Mouse (Mus musculus) forebrain, embryonic 15.5 days (tissue): Measurements from ENCODE around the gene Ppp1r8. TPM values are rescaled to one million over a fixed set of nuclear protein-coding genes. Genes with fewer than 3 reads are reported as not detected.
"Not testable (repeated sequence)": the region's sequence is repeated elsewhere in the genome, so short reads cannot be mapped to it uniquely, and the experiment has no call there.

Experiments used
- ATAC-seq: fragments of 200-750 bp; cut with Nextera tagmentation; replicated peaks from 2 replicates; pipeline ENCODE4 v1.8.0; 2017; ENCODE audit warnings: mild to moderate bottlenecking, moderate TSS enrichment, moderate library complexity
- H3K27ac ChIP-seq: fragments of 300-500 bp; sonication (generic); replicated peaks from 2 replicates; pipeline ENCODE4 v1.5.1; 2015; ENCODE audit warnings: mild to moderate bottlenecking, inconsistent platforms
- H3K27me3 ChIP-seq: fragments of 300-500 bp; sonication (generic); 2 replicates; pipeline ENCODE4 v1.6.1; 2015; ENCODE audit warnings: inconsistent platforms
- H3K36me3 ChIP-seq: fragments of 300-500 bp; sonication (generic); 2 replicates; pipeline ENCODE4 v1.6.1; 2015; ENCODE audit warnings: mild to moderate bottlenecking, inconsistent platforms
- H3K4me1 ChIP-seq: fragments of 300-500 bp; sonication (generic); 2 replicates; pipeline ENCODE4 v1.6.1; 2015; ENCODE audit warnings: inconsistent platforms
- H3K4me2 ChIP-seq: fragments of 300-500 bp; sonication (generic); replicated peaks from 2 replicates; pipeline ENCODE4 v1.6.1; 2015; ENCODE audit warnings: mild to moderate bottlenecking, inconsistent platforms
- H3K4me3 ChIP-seq: fragments of 300-500 bp; sonication (generic); 2 replicates; pipeline ENCODE4 v1.5.1; 2015; ENCODE audit warnings: mild to moderate bottlenecking, inconsistent platforms
- H3K9ac ChIP-seq: fragments of 300-500 bp; sonication (generic); replicated peaks from 2 replicates; pipeline ENCODE4 v1.6.1; 2015; ENCODE audit warnings: mild to moderate bottlenecking, inconsistent platforms
- H3K9me3 ChIP-seq: fragments of 300-500 bp; sonication (generic); 2 replicates; pipeline ENCODE4 v1.6.1; 2016; ENCODE audit warnings: inconsistent platforms
- WGBS: fragments of 180-500 bp; shearing (Covaris S2); methylation state at CpG from one replicate; pipeline ENCODE4 v1.1.7; 2015; ENCODE audit warnings: mixed read lengths; 5-methylcytosine and 5-hydroxymethylcytosine counted together
- polyA plus RNA-seq: library from polyadenylated mRNA; unstranded; fragments of >200 nt; fragmentation: Nextera tagmentation; extraction: Ambion mirVana; gene quantifications from 2 replicates; pipeline ENCODE4 v1.2.1, GENCODE M21; 2015

The Ppp1r8 gene
- polyA plus RNA-seq, 1 experiment from 2014 or later = 52.8 TPM

DNA sequence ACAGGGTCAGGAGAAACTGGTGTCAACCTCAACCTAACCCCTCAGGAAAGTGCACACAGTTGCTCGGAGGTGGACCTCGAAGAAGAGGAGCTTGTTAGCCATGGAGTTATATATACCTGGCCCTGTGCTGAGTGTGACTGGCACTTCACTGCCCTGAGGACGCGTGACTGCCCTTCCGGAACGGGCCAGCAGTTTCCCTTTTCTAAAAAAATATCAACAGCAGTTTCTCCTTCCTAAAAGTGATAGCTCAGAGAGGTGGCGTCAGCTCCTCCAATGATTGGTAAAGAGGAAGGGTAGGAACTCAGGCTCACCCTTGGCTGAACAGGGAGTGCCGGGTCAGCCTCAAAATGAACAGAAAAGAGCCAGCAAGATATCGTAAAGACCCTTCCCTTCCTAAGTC lies 48.9 kb downstream of the Ppp1r8 start:
- Histone ChIP-seq H3K4me1 (0 out of 2 replicates have a peak, but pooled peaks cover 6% of the 10 kb centered on the region), H3K4me3 (no peak overlapping the region), H3K4me2 (no peak overlapping the region), H3K36me3 (no peaks in the 10 kb centered on the region), H3K27me3 (peaks cover 9% of the 10 kb centered on the region), H3K9ac (no peak overlapping the region), H3K27ac (no peak overlapping the region), H3K9me3 (no peaks in the 10 kb centered on the region)
- no peak for ATAC-seq
- WGBS = 87% methylated on average over 9 of the region's 9 CpGs

DNA sequence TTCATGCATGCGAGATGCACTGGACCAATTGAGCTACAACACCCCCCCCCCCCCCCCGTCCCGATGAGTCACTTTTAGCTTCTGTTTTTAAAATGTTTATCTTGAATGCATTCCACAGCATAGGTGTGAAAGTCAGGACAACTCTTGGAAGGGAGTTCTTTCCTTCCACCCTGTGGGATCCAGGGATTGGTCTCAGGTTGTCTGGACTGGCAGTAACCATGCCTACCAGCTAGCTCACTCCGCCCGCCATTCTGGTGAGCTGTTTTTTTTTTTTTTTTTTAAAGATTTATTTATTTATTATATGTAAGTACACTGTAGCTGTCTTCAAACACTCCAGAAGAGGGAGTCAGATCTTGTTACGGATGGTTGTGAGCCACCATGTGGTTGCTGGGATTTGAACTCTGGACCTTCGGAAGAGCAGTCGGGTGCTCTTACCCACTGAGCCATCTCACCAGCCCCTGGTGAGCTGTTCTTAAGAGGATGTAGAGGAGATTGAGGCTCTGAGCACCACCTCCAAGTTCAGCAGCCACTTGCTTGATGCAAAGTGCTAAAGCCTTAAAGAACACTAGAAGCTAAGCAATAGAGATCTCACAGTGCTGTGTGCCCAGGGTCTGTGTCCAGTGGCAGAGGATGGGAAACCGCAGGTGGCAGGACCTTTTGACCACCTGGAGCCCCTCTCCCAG lies 49.5 kb downstream of the Ppp1r8 start:
- not testable (repeated sequence) for H3K9ac ChIP-seq, ATAC-seq, H3K4me2 ChIP-seq, H3K27ac ChIP-seq, H3K36me3 ChIP-seq, H3K4me1 ChIP-seq, H3K4me3 ChIP-seq, H3K27me3 ChIP-seq, H3K9me3 ChIP-seq
- 84% methylated on average over 8 of the region's 9 CpGs for WGBS

DNA sequence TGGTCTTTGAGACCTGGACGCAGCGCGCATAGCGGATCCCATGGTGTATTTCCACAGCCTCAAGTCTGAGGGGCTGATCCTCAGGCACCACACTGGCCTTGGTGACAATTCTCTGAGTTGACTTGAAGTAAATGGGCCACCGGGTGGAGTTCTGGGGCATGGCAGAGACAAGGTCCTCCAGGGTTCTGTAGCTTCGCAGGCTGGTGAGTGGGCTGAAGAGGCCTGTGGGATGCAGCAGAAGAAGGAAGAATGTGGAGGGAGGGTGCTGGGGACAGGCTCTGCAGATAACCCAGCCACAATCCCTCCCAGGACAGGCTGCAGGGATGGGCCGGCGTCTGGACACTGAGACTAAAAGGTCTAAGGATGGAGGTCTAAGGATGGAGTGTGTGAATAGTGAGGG lies 53.2 kb downstream of the Ppp1r8 start:
- ATAC-seq = no peak
- H3K27me3 ChIP-seq = peaks cover 2% of the 10 kb centered on the region
- H3K36me3 ChIP-seq = no peaks in the 10 kb centered on the region
- no peak overlapping the region for H3K4me2 ChIP-seq
- H3K4me1 ChIP-seq = no peaks in the 10 kb centered on the region
- no peak overlapping the region for H3K4me3 ChIP-seq
- WGBS = 89% methylated on average over 8 of the region's 8 CpGs
- no peak overlapping the region for H3K9ac ChIP-seq
- no peak overlapping the region for H3K27ac ChIP-seq
- no peaks in the 10 kb centered on the region for H3K9me3 ChIP-seq

- no peak overlapping the region for H3K4me3 ChIP-seq
- H3K4me1 ChIP-seq = no peaks in the 10 kb centered on the region
- no peak overlapping the region for H3K4me2 ChIP-seq
- H3K27me3 ChIP-seq = no peaks in the 10 kb centered on the region
- 90% methylated on average over 13 of the region's 13 CpGs for WGBS
- H3K36me3 ChIP-seq = no peaks in the 10 kb centered on the region
- no peaks in the 10 kb centered on the region for H3K9me3 ChIP-seq
- no peak overlapping the region for H3K9ac ChIP-seq
- no peak for ATAC-seq
- H3K27ac ChIP-seq = no peak overlapping the region
Measured at GRCm38 (mm10) chr4:132785228-132785627, 57.7 kb downstream of the Ppp1r8 start.

DNA sequence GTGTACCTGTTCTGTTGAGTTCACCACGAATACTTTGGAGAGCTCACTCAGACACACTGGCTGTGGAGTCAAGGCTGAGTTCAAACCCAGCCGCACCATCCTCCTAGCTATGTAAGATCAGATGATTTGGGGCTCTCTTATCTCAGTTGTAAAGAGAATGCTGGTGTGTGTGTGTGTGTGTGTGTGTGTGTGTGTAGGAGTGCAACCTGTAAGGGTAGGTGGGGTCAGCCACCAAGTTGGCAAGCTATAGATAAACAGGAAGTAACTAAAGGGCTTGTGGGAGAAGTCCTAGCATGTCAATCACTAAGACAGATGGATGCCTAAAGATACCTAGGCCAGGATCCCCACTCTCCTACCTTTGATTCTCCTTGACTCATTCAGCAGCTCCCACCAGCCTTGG lies 59.2 kb downstream of the Ppp1r8 start:
- no peak overlapping the region for H3K9ac ChIP-seq
- H3K27me3 ChIP-seq = no peaks in the 10 kb centered on the region
- WGBS = 90% methylated on average over 2 of the region's 2 CpGs
- H3K4me1 ChIP-seq = no peaks in the 10 kb centered on the region
- no peak overlapping the region for H3K4me3 ChIP-seq
- no peak for ATAC-seq
- H3K27ac ChIP-seq = no peak overlapping the region
- no peak overlapping the region for H3K4me2 ChIP-seq
- H3K36me3 ChIP-seq = peaks cover 1% of the 10 kb centered on the region
- H3K9me3 ChIP-seq = no peaks in the 10 kb centered on the region

DNA sequence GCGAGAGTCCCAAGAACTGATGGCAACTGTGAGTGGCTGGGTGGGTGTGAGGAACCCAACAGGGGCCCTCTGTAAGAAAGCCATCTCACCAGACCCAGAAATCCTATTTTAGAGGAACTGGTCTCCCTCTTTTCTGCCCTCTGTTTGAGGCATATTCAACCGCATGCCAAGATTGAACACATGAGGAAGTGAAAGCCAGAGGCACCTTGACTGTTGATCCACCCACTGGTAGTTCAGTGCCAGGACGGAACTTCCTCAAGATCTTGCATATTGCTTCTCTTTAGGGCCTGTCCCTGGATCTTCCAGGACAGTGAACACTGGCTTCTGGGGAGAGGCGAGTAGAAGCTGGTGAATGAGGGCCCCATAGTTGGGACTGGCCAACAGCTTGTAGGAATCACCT lies 62.7 kb downstream of the Ppp1r8 start:
- H3K9me3 ChIP-seq = no peaks in the 10 kb centered on the region
- H3K4me2 ChIP-seq = no peak overlapping the region
- peaks cover 33% of the 10 kb centered on the region for H3K36me3 ChIP-seq
- H3K9ac ChIP-seq = no peak overlapping the region
- ATAC-seq = no peak
- H3K4me1 ChIP-seq = no peaks in the 10 kb centered on the region
- H3K4me3 ChIP-seq = no peak overlapping the region
- no peak overlapping the region for H3K27ac ChIP-seq
- WGBS = 94% methylated on average over 4 of the region's 4 CpGs
- H3K27me3 ChIP-seq = no peaks in the 10 kb centered on the region

- H3K36me3 ChIP-seq = peaks cover 47% of the 10 kb centered on the region
- H3K27me3 ChIP-seq = no peaks in the 10 kb centered on the region
- ATAC-seq = no peak
- no peak overlapping the region for H3K4me2 ChIP-seq
- H3K4me3 ChIP-seq = no peak overlapping the region
- no peaks in the 10 kb centered on the region for H3K9me3 ChIP-seq
- WGBS = 95% methylated on average over 6 of the region's 6 CpGs
- H3K9ac ChIP-seq = no peak overlapping the region
- H3K4me1 ChIP-seq = no peaks in the 10 kb centered on the region
- H3K27ac ChIP-seq = no peak overlapping the region
Measured at GRCm38 (mm10) chr4:132778562-132779201, 64.3 kb downstream of the Ppp1r8 start.

Other genes starting within 250 kb of the Ppp1r8 start
- 17.8 and 19.7 TPM in 2 replicates for gene Eya3, start 204.2 kb downstream of the Ppp1r8 start, polyA plus RNA-seq
- 3.4 and 3.6 TPM in 2 replicates for gene Xkr8, start 110.6 kb downstream of the Ppp1r8 start, polyA plus RNA-seq
- 1.3 and 1.4 TPM in 2 replicates for gene Smpdl3b, start 85.9 kb downstream of the Ppp1r8 start, polyA plus RNA-seq
- gene Rpa2, start 74.8 kb downstream of the Ppp1r8 start, polyA plus RNA-seq = 63.2 and 69.4 TPM in 2 replicates
- 0.28 and 0.42 TPM in 2 replicates for gene Themis2, start 46.8 kb downstream of the Ppp1r8 start, polyA plus RNA-seq
- 146 and 158 TPM in 2 replicates for gene Stx12, start 41.3 kb upstream of the Ppp1r8 start, polyA plus RNA-seq
- gene Fam76a, start 79.4 kb upstream of the Ppp1r8 start, polyA plus RNA-seq = 51.2 and 52.4 TPM in 2 replicates
- gene Fgr, start 130.9 kb upstream of the Ppp1r8 start, polyA plus RNA-seq = 0.06 TPM in 1 of 2 replicates, not detected in the other
- 14.2 and 17.0 TPM in 2 replicates for gene Ahdc1, start 168.1 kb upstream of the Ppp1r8 start, polyA plus RNA-seq